Mouse (Mus musculus): ENCODE results near the gene Eef2. TPM values are rescaled to one million over a fixed set of nuclear protein-coding genes. Genes with fewer than 3 reads are reported as not detected.

Gene Eef2
- polyA plus RNA-seq, 1 experiment from 2014 or later: 592 TPM

- WGBS: 93% methylated on average over 9 of the region's 9 CpGs
- H3K27ac ChIP-seq: no peak overlapping the region
- H3K9me3 ChIP-seq: no peaks in the 10 kb centered on the region
- no peak overlapping the region for H3K4me2 ChIP-seq (replicated peaks)
- peaks cover 70% of the 10 kb centered on the region for H3K36me3 ChIP-seq
- H3K27me3 ChIP-seq: no peaks in the 10 kb centered on the region
- no peak overlapping the region for H3K9ac ChIP-seq
- no peak overlapping the region for H3K4me3 ChIP-seq
- ATAC-seq (ENCODE audit: low FRiP score, low read depth): no peak
- peaks cover 31% of the 10 kb centered on the region for H3K4me1 ChIP-seq
These were observed 10.7 kb downstream of the Eef2 start for GRCm38 (mm10) chr10:81187161-81187560.

DNA sequence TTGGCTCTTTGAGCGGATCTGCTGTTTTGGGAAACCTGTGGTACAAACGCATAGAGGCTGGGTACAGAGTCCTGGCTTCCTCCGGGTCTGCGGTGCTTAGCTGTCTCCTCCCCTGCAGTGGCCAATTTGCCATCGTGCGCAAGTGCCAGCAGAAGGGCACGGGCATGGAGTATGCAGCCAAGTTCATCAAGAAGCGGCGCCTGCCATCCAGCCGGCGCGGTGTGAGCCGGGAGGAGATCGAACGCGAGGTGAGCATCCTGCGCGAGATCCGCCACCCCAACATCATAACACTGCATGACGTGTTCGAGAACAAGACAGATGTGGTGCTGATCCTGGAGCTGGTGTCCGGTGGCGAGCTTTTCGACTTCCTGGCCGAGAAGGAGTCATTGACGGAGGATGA lies 13.4 kb downstream of the Eef2 start:
- peaks cover 17% of the 10 kb centered on the region for H3K27me3 ChIP-seq
- H3K9me3 ChIP-seq: no peaks in the 10 kb centered on the region
- no peak overlapping the region for H3K4me2 ChIP-seq (replicated peaks)
- H3K9ac ChIP-seq: no peak overlapping the region
- H3K4me3 ChIP-seq: no peak overlapping the region
- no peak overlapping the region for H3K27ac ChIP-seq
- ATAC-seq (ENCODE audit: low FRiP score, low read depth): no peak
- peaks cover 32% of the 10 kb centered on the region for H3K4me1 ChIP-seq
- whole genome bisulfite sequencing: 80% methylated on average over 26 of the region's 26 CpGs
- peaks cover 57% of the 10 kb centered on the region for H3K36me3 ChIP-seq

DNA sequence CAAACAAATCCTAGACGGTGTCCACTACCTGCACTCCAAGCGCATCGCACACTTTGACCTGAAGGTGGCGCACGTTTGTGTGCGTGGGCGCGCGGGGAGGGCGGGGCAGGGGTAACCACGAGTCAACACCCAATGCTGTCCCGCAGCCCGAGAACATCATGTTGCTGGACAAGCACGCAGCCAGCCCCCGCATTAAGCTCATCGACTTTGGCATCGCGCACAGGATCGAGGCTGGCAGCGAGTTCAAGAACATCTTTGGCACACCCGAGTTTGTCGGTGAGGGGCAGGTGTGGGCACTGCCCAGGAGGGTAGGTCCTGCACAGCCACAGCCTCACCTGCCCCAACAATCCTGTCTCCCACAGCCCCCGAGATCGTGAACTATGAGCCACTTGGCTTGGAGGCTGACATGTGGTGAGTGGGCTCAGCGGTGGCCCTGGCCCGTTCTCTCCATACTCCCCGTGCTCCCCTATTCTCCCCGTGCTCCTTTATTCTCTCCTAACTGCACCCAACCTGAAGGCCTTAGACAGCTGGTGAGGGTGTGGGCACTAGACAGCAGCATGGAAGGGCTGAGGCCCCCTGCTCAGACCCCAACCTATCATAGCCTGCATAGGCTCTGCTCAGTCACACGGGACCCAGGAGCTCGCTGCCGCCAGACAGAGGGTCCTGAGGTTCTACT lies 13.9 kb downstream of the Eef2 start:
- Histone ChIP-seq H3K4me1 (peaks cover 28% of the 10 kb centered on the region), H3K36me3 (peaks cover 51% of the 10 kb centered on the region), H3K9me3 (no peaks in the 10 kb centered on the region), H3K27ac (no peak overlapping the region), H3K9ac (no peak overlapping the region), H3K27me3 (peaks cover 23% of the 10 kb centered on the region), H3K4me3 (no peak overlapping the region), H3K4me2 (replicated peaks) (no peak overlapping the region)
- no peak for ATAC-seq (ENCODE audit: low FRiP score, low read depth)
- 72% methylated on average over 31 of the region's 31 CpGs for WGBS

GRCm38 (mm10) chr10:81190912-81191321 lies 14.5 kb downstream of the Eef2 start:
- Histone ChIP-seq H3K4me1 (peaks cover 28% of the 10 kb centered on the region), H3K4me3 (no peak overlapping the region), H3K4me2 (replicated peaks) (no peak overlapping the region), H3K27me3 (peaks cover 28% of the 10 kb centered on the region), H3K27ac (no peak overlapping the region), H3K36me3 (peaks cover 47% of the 10 kb centered on the region), H3K9ac (no peak overlapping the region), H3K9me3 (no peaks in the 10 kb centered on the region)
- no peak for ATAC-seq (ENCODE audit: low FRiP score, low read depth)
- 69% methylated on average over 6 of the region's 6 CpGs for whole genome bisulfite sequencing

- no peak for ATAC-seq (ENCODE audit: low FRiP score, low read depth)
- Histone ChIP-seq H3K27ac (no peak overlapping the region), H3K9me3 (no peaks in the 10 kb centered on the region), H3K4me3 (peak overlapping the region; percentile 68), H3K4me1 (peaks cover 28% of the 10 kb centered on the region), H3K27me3 (peaks cover 34% of the 10 kb centered on the region), H3K9ac (peak overlapping the region; percentile 85; the same call in 1 of the 2 replicates), H3K4me2 (replicated peaks) (peak overlapping the region; percentile 95), H3K36me3 (peaks cover 45% of the 10 kb centered on the region)
- 86% methylated on average over 18 of the region's 18 CpGs for WGBS
These were observed 15.0 kb downstream of the Eef2 start for GRCm38 (mm10) chr10:81191342-81191982.

GRCm38 (mm10) chr10:81192270-81192967 lies 16.0 kb downstream of the Eef2 start:
- Histone ChIP-seq H3K9me3 (no peaks in the 10 kb centered on the region), H3K4me2 (replicated peaks) (peak overlapping the region; percentile 95), H3K4me3 (peak overlapping the region; percentile 68), H3K4me1 (peaks cover 28% of the 10 kb centered on the region), H3K27ac (peak overlapping the region; percentile 93), H3K36me3 (peaks cover 35% of the 10 kb centered on the region), H3K9ac (peak overlapping the region; percentile 85), H3K27me3 (peaks cover 43% of the 10 kb centered on the region)
- ATAC-seq (ENCODE audit: low FRiP score, low read depth): peak; percentile 88
- WGBS: under 1% methylated on average over 93 of the region's 93 CpGs

- H3K27me3 ChIP-seq: peaks cover 47% of the 10 kb centered on the region
- H3K4me1 ChIP-seq: peaks cover 28% of the 10 kb centered on the region
- H3K36me3 ChIP-seq: peaks cover 30% of the 10 kb centered on the region
- peak overlapping the region; percentile 95 for H3K4me2 ChIP-seq (replicated peaks)
- ATAC-seq (ENCODE audit: low FRiP score, low read depth): peak; percentile 18
- H3K9ac ChIP-seq: peak overlapping the region; percentile 85
- peak overlapping the region; percentile 93 for H3K27ac ChIP-seq
- 7% methylated on average over 19 of the region's 19 CpGs for WGBS
- no peaks in the 10 kb centered on the region for H3K9me3 ChIP-seq
- H3K4me3 ChIP-seq: peak overlapping the region; percentile 68
These were observed 16.6 kb downstream of the Eef2 start for GRCm38 (mm10) chr10:81192968-81193501.

GRCm38 (mm10) chr10:81193991-81194774 lies 17.8 kb downstream of the Eef2 start:
- peaks cover 53% of the 10 kb centered on the region for H3K27me3 ChIP-seq
- H3K9ac ChIP-seq: peak overlapping the region; percentile 39
- 13% methylated on average over 37 of the region's 37 CpGs for WGBS

DNA sequence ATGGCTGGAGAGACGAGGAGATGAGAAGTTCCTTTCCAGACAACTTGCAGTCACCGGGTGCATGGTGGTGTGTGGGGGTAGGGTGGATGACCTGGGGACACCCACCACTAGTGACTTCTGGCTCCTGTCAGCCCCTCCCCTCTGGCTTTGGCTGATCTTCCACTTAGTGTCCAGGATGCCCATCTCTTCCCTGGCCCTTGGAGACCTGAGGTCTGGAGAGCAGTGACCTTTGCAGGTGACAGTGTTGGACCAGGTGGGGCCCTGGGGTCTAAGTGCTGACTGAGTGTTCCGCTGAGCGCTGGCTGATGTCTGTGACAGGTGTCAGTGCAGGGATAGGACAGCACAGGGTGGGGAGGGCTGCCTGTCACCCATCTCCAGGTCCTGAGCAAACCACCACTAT lies 18.9 kb downstream of the Eef2 start:
- H3K36me3 ChIP-seq: peaks cover 13% of the 10 kb centered on the region
- H3K27me3 ChIP-seq: peaks cover 63% of the 10 kb centered on the region
- WGBS: 56% methylated on average over 4 of the region's 4 CpGs
- peaks cover 28% of the 10 kb centered on the region for H3K4me1 ChIP-seq
- H3K4me3 ChIP-seq: peak overlapping the region; percentile 11; the same call in 1 of the 2 replicates
- H3K4me2 ChIP-seq (replicated peaks): peak overlapping the region; percentile 17; the same call in 1 of the 2 replicates
- no peak for ATAC-seq (ENCODE audit: low FRiP score, low read depth)
- H3K27ac ChIP-seq: no peak overlapping the region
- H3K9ac ChIP-seq: peak overlapping the region; percentile 48
- no peaks in the 10 kb centered on the region for H3K9me3 ChIP-seq

More at GRCm38 (mm10) chr10:81193991-81194774, 17.8 kb downstream of the Eef2 start:
- peak overlapping the region; percentile 31 for H3K4me2 ChIP-seq (replicated peaks)
- peaks cover 21% of the 10 kb centered on the region for H3K36me3 ChIP-seq
- H3K4me3 ChIP-seq: peak overlapping the region; percentile 11
- H3K9me3 ChIP-seq: no peaks in the 10 kb centered on the region
- H3K27ac ChIP-seq: peak overlapping the region; percentile 28; the same call in 1 of the 2 replicates
- ATAC-seq (ENCODE audit: low FRiP score, low read depth): no peak
- H3K4me1 ChIP-seq: peaks cover 28% of the 10 kb centered on the region

- ATAC-seq (ENCODE audit: low FRiP score, low read depth): no peak
- H3K36me3 ChIP-seq: 0 out of 2 replicates have a peak, but pooled peaks cover under 1% of the 10 kb centered on the region
- H3K4me3 ChIP-seq: no peak overlapping the region
- WGBS: 57% methylated on average over 11 of the region's 11 CpGs
- H3K4me1 ChIP-seq: peaks cover 25% of the 10 kb centered on the region
- peaks cover 63% of the 10 kb centered on the region for H3K27me3 ChIP-seq
- H3K9ac ChIP-seq: peak overlapping the region; percentile 19; the same call in 1 of the 2 replicates
- H3K9me3 ChIP-seq: no peaks in the 10 kb centered on the region
- no peak overlapping the region for H3K27ac ChIP-seq
- no peak overlapping the region for H3K4me2 ChIP-seq (replicated peaks)
These were observed 20.1 kb downstream of the Eef2 start for GRCm38 (mm10) chr10:81196470-81197065.

- Histone ChIP-seq H3K9me3 (no peaks in the 10 kb centered on the region), H3K36me3 (no peaks in the 10 kb centered on the region), H3K4me3 (no peak overlapping the region), H3K27ac (no peak overlapping the region), H3K4me2 (replicated peaks) (no peak overlapping the region), H3K4me1 (peaks cover 19% of the 10 kb centered on the region), H3K9ac (0 out of 2 replicates have a peak overlapping the region, but pooled peaks have one; percentile 9), H3K27me3 (peaks cover 63% of the 10 kb centered on the region)
- ATAC-seq (ENCODE audit: low FRiP score, low read depth): no peak
- 52% methylated on average over 6 of the region's 6 CpGs for WGBS
These were observed 20.9 kb downstream of the Eef2 start for GRCm38 (mm10) chr10:81197305-81197704.
